In genomic region chr14:105993124-105993523, GRCm38 (mm10) we compare ENCODE assay signal across 27 mouse cellular contexts.
DNase-seq lines count a peak whose midpoint lies in the region; ATAC-seq and TF ChIP-seq lines count a peak whose summit lies in the region.
"Had no signal": no experiment of that assay in that cellular context is flagged by ENCODE, and none has a peak within 500 bp of the region (broad histone marks: within the 10 kb centered on the region; RNA-seq: fewer than 3 reads in every experiment).

No protein-coding gene starts in this region.

- no peaks in the 10 kb centered on the region for H3K27me3 ChIP-seq in forebrain, postnatal 0 days (ENCODE audit: insufficient read depth, low read length)
- H3K27me3 ChIP-seq: embryonic facial prominence, embryonic 15.5 days; forebrain, embryonic 12.5 days; heart, embryonic 12.5 days; hindbrain, embryonic 13.5 days; liver, embryonic 15.5 days; lung, embryonic 15.5 days; megakaryocyte, embryonic 14.5 days; midbrain, embryonic 12.5 days; neural tube, embryonic 12.5 days had no signal

- H3K27ac ChIP-seq in forebrain, postnatal 0 days (ENCODE audit: low read depth, low read length) = no peak overlapping the region
- H3K27ac ChIP-seq: embryonic facial prominence, embryonic 15.5 days; forebrain, embryonic 12.5 days; heart, adult 2 months; hindbrain, embryonic 13.5 days; liver, embryonic 15.5 days; lung, embryonic 15.5 days; midbrain, embryonic 12.5 days; neural tube, embryonic 12.5 days had no signal

- no peak overlapping the region for H3K9ac ChIP-seq in forebrain, postnatal 0 days
- H3K9ac ChIP-seq: embryonic facial prominence, embryonic 15.5 days; forebrain, embryonic 12.5 days; heart, embryonic 12.5 days; hindbrain, embryonic 13.5 days; liver, embryonic 15.5 days; lung, embryonic 15.5 days; midbrain, embryonic 12.5 days; neural tube, embryonic 12.5 days had no signal

- no peaks in the 10 kb centered on the region for H3K4me1 ChIP-seq in forebrain, postnatal 0 days (ENCODE audit: insufficient read depth)
- H3K4me1 ChIP-seq: embryonic facial prominence, embryonic 15.5 days; forebrain, embryonic 12.5 days; heart, embryonic 12.5 days; hindbrain, embryonic 13.5 days; liver, embryonic 15.5 days; lung, embryonic 15.5 days; megakaryocyte, embryonic 14.5 days; midbrain, embryonic 12.5 days; neural tube, embryonic 12.5 days had no signal

- 80% methylated on average over 3 of the region's 3 CpGs for WGBS in forebrain, postnatal 0 days

- no peaks in the 10 kb centered on the region for H3K9me3 ChIP-seq in forebrain, postnatal 0 days (ENCODE audit: low read length)
- H3K9me3 ChIP-seq: embryonic facial prominence, embryonic 15.5 days; forebrain, embryonic 12.5 days; heart, embryonic 12.5 days; hindbrain, embryonic 13.5 days; liver, embryonic 15.5 days; lung, embryonic 15.5 days; midbrain, embryonic 12.5 days; neural tube, embryonic 12.5 days had no signal

- no peak overlapping the region for H3K4me2 ChIP-seq in forebrain, postnatal 0 days (ENCODE audit: low read depth)
- H3K4me2 ChIP-seq: embryonic facial prominence, embryonic 15.5 days; forebrain, embryonic 12.5 days; heart, embryonic 12.5 days; hindbrain, embryonic 13.5 days; liver, embryonic 15.5 days; lung, embryonic 15.5 days; midbrain, embryonic 12.5 days; neural tube, embryonic 12.5 days had no signal

- no peak for TF ChIP-seq CTCF in forebrain, postnatal 0 days (IDR thresholded peaks at IDR 0.05; ENCODE audit: low read depth)

- H3K36me3 ChIP-seq in forebrain, postnatal 0 days (ENCODE audit: insufficient read depth) = no peaks in the 10 kb centered on the region
- H3K36me3 ChIP-seq: embryonic facial prominence, embryonic 15.5 days; forebrain, embryonic 12.5 days; heart, embryonic 12.5 days; hindbrain, embryonic 13.5 days; liver, embryonic 15.5 days; lung, embryonic 15.5 days; midbrain, embryonic 12.5 days; neural tube, embryonic 12.5 days had no signal

- no peak for ATAC-seq in forebrain, postnatal 0 days
- ATAC-seq: CD4-positive, CD25-positive, alpha-beta regulatory T cell, adult 4 months; intestine, embryonic 16.5 days had no signal

- no peak overlapping the region for H3K4me3 ChIP-seq in forebrain, postnatal 0 days (ENCODE audit: low read depth, low read length)
- H3K4me3 ChIP-seq: embryonic facial prominence, embryonic 15.5 days; forebrain, embryonic 12.5 days; heart, adult 2 months; heart, embryonic 12.5 days; hindbrain, embryonic 13.5 days; liver, embryonic 15.5 days; lung, embryonic 15.5 days; megakaryocyte, embryonic 14.5 days; midbrain, embryonic 12.5 days; myocyte; neural tube, embryonic 12.5 days had no signal

- peak; percentile 33 for DNase-seq in gastrocnemius, postnatal 14 days
- DNase-seq in gastrocnemius, postnatal 10 days = no peak
- peak; percentile 85 for DNase-seq in Muller cell, postnatal 12 days (ENCODE audit: inconsistent ontology term)
- peak; percentile 18 for DNase-seq in forelimb bud, embryonic 11.5 days (ENCODE audit: low read depth, low spot score)
- peak; percentile 46 for DNase-seq in lung, postnatal 36 days
- no peak for DNase-seq in right cerebral cortex, adult 2 months (ENCODE audit: low spot score in 2 of 2)
- no peak for DNase-seq in forebrain, postnatal 0 days
- DNase-seq: adrenal gland, postnatal 25 days; cerebellum, adult 18-20 months; cerebellum, postnatal 10 days; heart, adult 2 months; heart, postnatal 4 days; kidney, adult 8-10 months; kidney, postnatal 10 days; thymus, postnatal 4 days had no signal

- intact Hi-C loops in gastrocnemius, postnatal 14 days (cut with DNase I; ENCODE audit: low total_unique reads) = no loop called here

Comparison
In these comparisons a context has a peak if more than half of its experiments do, and no peak if none do; other contexts are left out.
1. DNase-seq: peak in gastrocnemius, postnatal 14 days (single experiment), Muller cell, postnatal 12 days (single experiment), forelimb bud, embryonic 11.5 days (single experiment) and lung, postnatal 36 days (single experiment); none in gastrocnemius, postnatal 10 days (single experiment), right cerebral cortex, adult 2 months (0 of 2) and forebrain, postnatal 0 days (single experiment).